Mouse (Mus musculus) embryonic fibroblast, embryonic 13.5 days (primary cell): Measurements from ENCODE around the gene Plcl1. TPM values are rescaled to one million over a fixed set of nuclear protein-coding genes. Genes with fewer than 3 reads are reported as not detected.

Source experiments
- H3K27ac ChIP-seq: 2 replicates; pipeline ENCODE4 v1.5.1; 2012; ENCODE audit warnings: low read length, control low read depth, inconsistent platforms; ENCODE audit not compliant: insufficient read depth
- H3K4me1 ChIP-seq: 2 replicates; pipeline ENCODE4 v1.6.1; 2011; ENCODE audit warnings: low read length; ENCODE audit not compliant: control insufficient read depth, insufficient read depth
- H3K4me3 ChIP-seq: 2 replicates; pipeline ENCODE4 v1.5.1; 2011; ENCODE audit warnings: mild to moderate bottlenecking, control low read depth, low read length; ENCODE audit not compliant: insufficient read depth
- CTCF ChIP-seq: IDR thresholded peaks from 2 replicates; pipeline ENCODE4 v1.5.1; 2011; ENCODE audit warnings: mild to moderate bottlenecking, control low read depth, low read length, moderate library complexity, borderline replicate concordance; ENCODE audit not compliant: insufficient read depth
- POLR2A ChIP-seq: IDR thresholded peaks from 2 replicates; pipeline ENCODE4 v1.6.1; 2011; ENCODE audit warnings: low read depth, mild to moderate bottlenecking, control low read depth, low read length, moderate library complexity
- polyA plus RNA-seq: library from polyadenylated mRNA; stranded (reverse); fragments of >200 nt; gene quantifications from 2 replicates; pipeline ENCODE4 v1.2.4, GENCODE M21; 2011; ENCODE audit warnings: low read depth; ENCODE audit not compliant: missing spikeins, insufficient read length

Gene Plcl1
- polyA plus RNA-seq = 5.6 and 10.9 TPM in 2 replicates

GRCm38 (mm10) chr1:55405272-55406022, at the start of gene Plcl1:
Gene Plcl1 (plus strand): TSS chr1:55405921.
- no peak within 1 kb of the TSS for H3K27ac ChIP-seq

GRCm38 (mm10) chr1:55362634-55363033, 43.1 kb upstream of the Plcl1 start:
- H3K4me1 ChIP-seq = no peaks in the 10 kb centered on the region
- TF ChIP-seq CTCF (no peak), POLR2A (no peak)
- H3K4me3 ChIP-seq = no peak overlapping the region
- no peak overlapping the region for H3K27ac ChIP-seq

More at GRCm38 (mm10) chr1:55405272-55406022, at the start of gene Plcl1:
- Histone ChIP-seq H3K4me3 (peak within 1 kb of the TSS; percentile 66), H3K4me1 (peaks cover under 1% of the 10 kb centered on the region; the same call in 1 of the 2 replicates)
- TF ChIP-seq POLR2A = peak; percentile 39
- TF ChIP-seq CTCF = no peak

- H3K4me1 ChIP-seq = no peaks in the 10 kb centered on the region
- TF ChIP-seq CTCF (peak; percentile 58), POLR2A (no peak)
- H3K27ac ChIP-seq = no peak within 1 kb of the TSS
- peak within 1 kb of the TSS; percentile 34 for H3K4me3 ChIP-seq
These were observed 42.6 kb upstream of the Plcl1 start, which contains the start of gene Boll for GRCm38 (mm10) chr1:55363044-55363565. Gene Boll (minus strand): TSS chr1:55363469.

GRCm38 (mm10) chr1:55363586-55363985, 42.1 kb upstream of the Plcl1 start:
- no peaks in the 10 kb centered on the region for H3K4me1 ChIP-seq
- H3K4me3 ChIP-seq = peak overlapping the region; percentile 34
- no peak for TF ChIP-seq POLR2A
- TF ChIP-seq CTCF = no peak
- no peak overlapping the region for H3K27ac ChIP-seq

GRCm38 (mm10) chr1:55372626-55373025, 33.1 kb upstream of the Plcl1 start:
- TF ChIP-seq POLR2A (no peak), CTCF (no peak)
- Histone ChIP-seq H3K4me1 (no peaks in the 10 kb centered on the region), H3K4me3 (no peak overlapping the region), H3K27ac (no peak overlapping the region)

- no peaks in the 10 kb centered on the region for H3K4me1 ChIP-seq
- H3K4me3 ChIP-seq = no peak overlapping the region
- no peak for TF ChIP-seq POLR2A
- TF ChIP-seq CTCF = no peak
- no peak overlapping the region for H3K27ac ChIP-seq
These were observed 25.2 kb upstream of the Plcl1 start for GRCm38 (mm10) chr1:55380527-55380926.

GRCm38 (mm10) chr1:55383114-55383773, 22.5 kb upstream of the Plcl1 start:
- Histone ChIP-seq H3K4me3 (no peak overlapping the region), H3K4me1 (no peaks in the 10 kb centered on the region), H3K27ac (no peak overlapping the region)
- TF ChIP-seq CTCF (peak; percentile 94), POLR2A (no peak)

GRCm38 (mm10) chr1:55399891-55400290, 5.8 kb upstream of the Plcl1 start:
- Histone ChIP-seq H3K27ac (no peak overlapping the region), H3K4me1 (no peaks in the 10 kb centered on the region), H3K4me3 (no peak overlapping the region)
- TF ChIP-seq POLR2A (no peak), CTCF (no peak)

GRCm38 (mm10) chr1:55404439-55404838, 1.3 kb upstream of the Plcl1 start:
- TF ChIP-seq CTCF = no peak
- TF ChIP-seq POLR2A = no peak
- no peak overlapping the region for H3K27ac ChIP-seq
- no peaks in the 10 kb centered on the region; the same call in 1 of the 2 replicates for H3K4me1 ChIP-seq
- H3K4me3 ChIP-seq = no peak overlapping the region

- Histone ChIP-seq H3K4me1 (peaks cover 5% of the 10 kb centered on the region), H3K4me3 (peak overlapping the region; percentile 66), H3K27ac (no peak overlapping the region)
- no peak for TF ChIP-seq CTCF
- TF ChIP-seq POLR2A = no peak
These were observed 297 bp downstream of the Plcl1 start for GRCm38 (mm10) chr1:55406023-55406413.
